Mouse (Mus musculus): ENCODE results near the gene Wdr49.

GRCm38 (mm10) chr3:75482056-75482455 is at the start of gene Wdr49:
- TF ChIP-seq EP300 (optimal IDR thresholded peaks at IDR 0.05) = no peak
- TF ChIP-seq CTCF (IDR thresholded peaks at IDR 0.05; ENCODE audit: low read depth) = no peak

All from stomach, postnatal 0 days (tissue).